Mouse (Mus musculus): ENCODE data around the gene Ubb.

DNA sequence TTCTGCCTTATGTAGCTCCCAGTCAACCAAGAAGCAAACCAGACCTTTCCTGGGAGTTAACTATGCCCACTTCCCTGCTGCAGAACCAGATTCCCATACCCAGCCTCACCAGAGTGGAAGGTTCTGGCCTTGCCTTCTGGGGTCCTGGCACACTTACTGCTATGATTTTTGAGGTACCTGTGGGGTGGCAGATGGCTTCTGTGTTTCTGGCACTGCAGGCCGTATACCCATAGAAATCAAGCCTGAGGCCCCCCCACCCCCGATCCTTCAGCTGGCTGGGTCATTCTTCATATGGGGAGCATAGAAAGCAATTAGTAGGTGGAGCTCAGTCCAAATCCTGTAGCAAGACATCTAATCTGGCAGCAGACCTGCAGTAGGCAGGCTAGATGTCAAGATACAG is 40.1 kb downstream of the Ubb start:
- TF ChIP-seq CTCF (IDR thresholded peaks at IDR 0.05; ENCODE audit: borderline replicate concordance, insufficient read depth, low read length), result no peak
- no peak for TF ChIP-seq POLR2A (IDR thresholded peaks at IDR 0.05; ENCODE audit: low read depth, low read length)
